Mouse (Mus musculus) yolk sac, embryonic 10.5 days (tissue): ENCODE measurements around the gene Stxbp1.
"Not testable (repeated sequence)": the region's sequence is repeated elsewhere in the genome, so short reads cannot be mapped to it uniquely, and the experiment has no call there.

Experiments used
- DNase-seq: peaks from one replicate; pipeline ENCODE4 v3.0.0-alpha.2; 2017; ENCODE audit warnings: low spot score

Stxbp1 gene

DNA sequence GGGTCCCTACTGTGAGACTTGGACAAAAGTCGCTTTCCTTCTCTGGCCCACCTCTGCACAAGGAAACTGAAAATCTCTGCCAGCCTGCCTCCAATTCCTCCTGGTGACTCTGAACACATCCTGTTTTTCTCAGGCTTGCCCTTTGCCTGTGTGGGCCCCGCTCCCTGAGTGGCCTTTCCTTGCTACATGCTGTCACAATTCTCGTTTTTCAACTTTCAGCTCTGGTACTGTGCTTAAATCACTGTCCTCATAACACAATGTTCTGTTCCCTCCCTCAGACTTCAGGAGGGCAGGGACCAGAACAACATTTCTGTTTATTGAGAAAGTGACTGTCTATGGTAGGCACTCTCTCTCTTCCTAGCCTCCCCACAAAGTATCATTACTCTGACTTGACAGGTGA, 27.0 kb upstream of the Stxbp1 start:
- no peak for DNase-seq

DNA sequence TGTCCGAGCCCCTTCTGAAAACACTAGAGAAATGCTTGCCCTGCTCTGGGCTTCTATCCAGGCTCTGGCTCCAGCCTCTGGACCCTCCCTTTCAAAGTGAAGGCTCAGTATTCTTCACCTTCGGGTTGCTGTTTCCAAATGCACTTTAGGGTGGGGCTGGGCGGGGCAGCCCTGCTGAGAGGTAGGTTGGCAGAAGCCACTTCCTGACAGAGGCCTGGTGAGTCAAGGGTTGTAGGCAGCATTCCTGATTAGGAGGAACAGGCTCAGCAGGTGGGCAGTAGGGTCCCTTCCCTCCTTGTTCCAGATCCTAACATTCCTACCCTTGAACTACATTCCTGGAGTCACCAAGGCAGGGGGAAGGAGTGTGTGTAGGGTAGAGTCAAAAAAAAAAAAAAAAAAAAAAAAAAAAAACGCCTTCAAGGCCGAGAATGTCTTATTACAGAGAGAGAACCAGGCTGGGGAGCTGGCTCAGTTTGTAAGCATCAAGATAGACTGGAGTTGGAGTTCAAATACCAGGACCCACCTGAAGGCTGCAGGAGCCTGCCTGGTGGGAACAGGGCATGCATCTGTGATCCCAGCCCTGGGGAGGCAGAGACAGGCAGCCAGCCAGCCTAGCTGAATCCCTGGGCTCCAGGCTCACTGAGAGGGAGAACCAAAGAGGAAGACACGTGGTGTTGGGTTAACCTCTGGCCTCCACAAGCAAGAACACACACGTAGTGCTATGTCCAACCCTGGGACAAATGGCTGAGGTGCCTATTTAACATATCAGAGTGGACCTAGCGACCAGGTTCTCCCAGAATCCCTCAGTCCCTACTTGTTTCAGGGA, 23.4 kb upstream of the Stxbp1 start:
- DNase-seq = no peak

DNA sequence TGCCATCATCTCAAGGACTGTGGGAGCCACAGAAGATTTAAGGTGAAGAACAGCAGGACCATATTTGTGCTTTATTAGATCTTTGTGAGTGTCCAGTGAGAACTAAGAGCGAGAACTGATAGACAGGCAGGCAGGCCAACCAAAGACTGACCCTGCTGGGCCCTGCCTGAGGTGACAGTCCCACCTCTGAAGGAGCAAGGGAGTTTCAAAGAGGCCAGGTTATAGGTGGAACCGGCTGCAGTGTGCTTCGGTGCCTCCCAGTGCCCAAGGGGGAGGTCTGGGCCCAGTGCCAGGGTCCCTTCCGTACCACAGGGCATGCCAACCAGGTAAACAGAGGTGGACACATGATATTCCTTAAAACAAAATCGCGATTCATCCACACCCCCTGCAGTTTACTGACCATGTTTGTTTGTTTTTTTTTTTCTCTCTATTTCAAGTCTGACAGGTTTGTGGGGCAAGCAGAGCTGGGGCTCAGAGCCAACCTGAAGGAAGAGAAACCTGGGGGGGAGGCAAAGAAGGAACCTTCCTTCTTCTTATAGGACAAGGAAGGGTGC, 22.8 kb upstream of the Stxbp1 start:
- no peak for DNase-seq

DNA sequence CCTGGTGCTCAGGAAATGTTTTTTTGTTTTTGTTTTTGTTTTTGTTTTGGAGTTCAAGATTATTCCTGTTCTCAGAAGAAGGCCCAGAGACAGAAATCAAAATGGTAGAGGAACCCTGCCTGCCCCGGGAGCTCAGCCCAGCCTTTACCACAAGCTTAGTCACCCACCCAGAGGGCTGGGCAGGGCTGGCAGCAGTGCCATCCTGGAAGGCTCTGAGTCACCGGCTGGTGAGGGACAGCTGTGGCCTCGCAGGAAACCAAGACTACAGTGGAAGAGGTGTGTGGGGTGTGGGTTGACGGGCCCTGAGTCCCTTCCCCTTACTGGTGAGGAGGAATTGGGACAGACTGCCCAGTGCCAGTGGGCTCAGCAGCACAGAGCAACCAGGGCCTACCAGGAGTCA, 20.3 kb upstream of the Stxbp1 start:
- no peak for DNase-seq

DNA sequence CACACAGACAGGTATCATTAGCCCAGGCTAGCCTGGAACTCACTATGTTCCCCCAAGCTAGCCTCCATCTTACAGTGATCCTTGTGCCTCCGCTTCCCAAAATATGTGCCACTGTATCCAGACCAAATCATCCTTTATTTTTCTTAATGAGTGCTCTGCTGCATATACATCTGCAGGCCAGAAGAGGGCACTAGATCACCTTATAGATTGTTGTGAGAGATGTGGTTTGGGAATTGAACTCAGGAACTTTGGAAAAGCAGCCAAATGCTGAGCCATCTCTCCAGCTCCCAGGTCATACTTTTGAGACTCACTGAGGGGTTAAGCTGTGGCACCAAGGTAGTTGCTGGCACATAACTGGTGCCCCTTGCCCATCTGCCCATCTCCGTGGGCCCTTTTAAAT, 17.7 kb upstream of the Stxbp1 start:
- no peak for DNase-seq

DNA sequence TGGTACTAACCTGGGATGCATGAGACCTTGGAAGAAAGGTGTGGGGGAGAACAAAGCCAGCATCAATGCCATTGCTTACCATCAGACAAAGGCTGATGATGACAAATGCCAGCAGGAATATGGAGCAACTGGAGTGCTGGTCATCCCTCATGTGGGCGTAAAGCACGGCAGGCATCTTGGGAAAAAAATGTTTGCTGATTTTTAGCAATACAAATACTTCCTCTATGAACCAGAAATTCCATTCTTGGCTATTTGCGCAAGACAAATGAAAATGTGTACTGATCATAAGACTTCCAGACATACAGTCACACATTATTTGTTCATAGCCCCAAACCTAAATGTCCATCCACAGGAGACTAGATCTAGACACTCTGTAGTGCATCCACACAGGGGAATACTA, 16.3 kb upstream of the Stxbp1 start:
- DNase-seq = no peak

DNA sequence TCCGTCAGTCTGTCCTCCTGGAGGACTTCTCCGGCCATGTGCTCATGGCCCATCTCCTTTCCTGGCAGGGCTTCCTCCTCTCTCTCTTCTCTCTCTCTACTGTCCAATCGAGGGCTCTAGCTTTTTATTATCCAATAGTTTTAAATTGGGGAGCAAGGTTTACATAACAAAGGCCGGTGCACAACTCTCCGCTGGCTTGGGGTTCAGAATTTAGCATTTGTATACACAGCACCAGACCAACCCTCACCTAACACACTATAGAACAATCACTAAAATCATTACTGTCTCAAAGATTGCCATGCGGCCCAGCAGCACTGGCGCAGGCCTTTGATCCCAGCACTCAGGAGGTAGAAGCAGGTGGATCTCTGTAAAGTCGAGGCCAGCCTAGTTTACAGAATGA, 13.8 kb upstream of the Stxbp1 start:
- DNase-seq = no peak

DNA sequence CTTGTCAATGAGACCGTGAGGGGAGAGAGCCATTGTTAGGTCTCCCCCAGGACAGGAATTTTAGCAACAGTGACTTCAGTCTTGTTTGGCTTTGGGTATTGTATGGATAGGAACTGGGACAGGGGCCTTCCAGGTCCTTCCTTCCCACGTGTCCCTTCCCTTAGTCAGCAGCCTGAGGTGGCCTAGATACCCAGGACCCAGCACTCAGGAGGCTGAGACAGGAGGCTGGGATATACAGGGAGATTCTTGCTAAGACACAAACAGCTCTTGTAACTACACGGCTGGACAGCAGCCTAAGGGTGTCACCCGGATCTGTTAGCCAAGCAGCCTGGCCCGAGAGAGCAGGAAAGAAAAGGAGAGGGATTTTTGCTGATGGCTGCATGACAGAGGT, 12.6 kb upstream of the Stxbp1 start:
- DNase-seq = no peak

DNA sequence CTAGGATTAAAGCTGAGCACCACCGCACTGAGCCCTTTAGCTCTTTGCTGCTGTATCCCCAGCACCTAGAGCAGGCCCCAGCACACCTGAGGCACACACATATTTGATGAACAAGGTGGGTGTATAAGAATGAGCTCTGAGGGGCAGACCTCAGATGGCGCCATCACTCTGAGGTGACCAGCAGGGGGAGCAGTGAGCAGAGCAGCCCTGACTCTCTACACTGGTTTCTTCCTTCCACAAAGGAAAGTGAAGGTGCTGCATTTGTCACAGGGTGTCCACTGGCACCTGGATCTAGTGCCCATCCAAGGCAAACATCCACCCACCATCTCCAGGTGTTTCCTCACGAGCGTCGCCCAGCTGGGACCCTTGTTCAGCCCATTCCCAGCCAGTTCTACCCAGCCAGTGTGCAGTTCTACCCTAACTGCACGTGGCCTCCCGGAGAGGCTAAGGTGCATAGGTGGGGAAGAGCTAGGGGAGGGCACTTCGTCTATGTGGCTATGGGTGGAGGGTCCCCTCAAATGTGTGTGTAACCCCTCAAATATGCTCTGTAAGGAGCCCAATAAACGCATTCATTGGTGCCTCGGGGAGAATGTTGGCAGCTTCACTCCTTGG, 12.1 kb upstream of the Stxbp1 start:
- DNase-seq = peak; percentile 33

DNA sequence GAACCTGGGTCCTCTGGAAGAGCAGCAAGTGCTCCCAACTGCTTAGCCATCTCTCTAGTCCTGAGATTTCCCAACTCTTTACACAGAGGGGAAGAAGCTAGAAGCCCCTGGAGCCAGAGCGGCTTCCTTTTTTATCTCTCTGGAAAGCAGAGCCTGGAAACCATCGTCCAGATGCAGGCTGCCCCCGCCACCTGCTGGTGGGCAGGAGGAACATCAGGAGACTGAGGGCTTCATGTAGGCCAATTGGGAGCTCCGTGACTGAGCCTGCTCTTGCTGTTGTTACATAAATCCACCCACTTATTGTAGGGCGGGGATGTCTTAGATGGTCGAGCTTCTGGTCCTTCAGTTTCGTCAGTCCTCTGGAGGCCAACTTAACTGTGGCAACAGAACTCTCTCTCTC, 10.5 kb upstream of the Stxbp1 start:
- DNase-seq = peak; percentile 62

DNA sequence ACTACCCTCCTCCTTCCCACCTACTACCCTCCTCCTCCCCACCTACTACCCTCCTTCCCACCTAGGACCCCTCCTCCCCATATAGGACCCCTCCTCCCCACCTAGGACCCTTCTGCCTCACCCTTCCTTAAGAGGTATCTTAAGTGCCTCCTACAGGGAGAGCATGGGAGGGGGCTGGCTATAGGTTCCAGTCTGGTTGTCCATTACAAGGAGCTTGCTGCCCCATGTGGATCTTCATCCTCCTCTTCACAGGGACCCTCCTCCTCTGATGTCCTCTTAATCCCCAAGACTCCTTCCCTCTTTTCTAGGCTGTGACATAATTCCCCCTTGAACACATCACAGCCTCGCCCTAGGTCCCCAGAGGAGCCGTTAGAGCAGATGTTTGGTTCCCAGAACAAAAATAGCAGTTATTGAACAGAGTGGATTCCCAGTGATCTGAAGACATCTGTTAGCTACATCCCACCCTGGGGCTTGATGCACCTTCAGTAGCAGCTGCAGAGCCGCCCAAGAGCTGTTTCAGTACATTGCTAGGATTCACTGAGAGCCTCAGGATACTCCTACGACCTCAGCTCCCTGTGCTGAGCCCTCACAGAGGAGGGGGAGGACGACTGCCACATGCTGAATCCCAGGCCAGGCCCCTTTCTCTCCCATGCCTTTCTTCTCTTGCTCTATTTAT, 8.9 kb upstream of the Stxbp1 start:
- no peak for DNase-seq

DNA sequence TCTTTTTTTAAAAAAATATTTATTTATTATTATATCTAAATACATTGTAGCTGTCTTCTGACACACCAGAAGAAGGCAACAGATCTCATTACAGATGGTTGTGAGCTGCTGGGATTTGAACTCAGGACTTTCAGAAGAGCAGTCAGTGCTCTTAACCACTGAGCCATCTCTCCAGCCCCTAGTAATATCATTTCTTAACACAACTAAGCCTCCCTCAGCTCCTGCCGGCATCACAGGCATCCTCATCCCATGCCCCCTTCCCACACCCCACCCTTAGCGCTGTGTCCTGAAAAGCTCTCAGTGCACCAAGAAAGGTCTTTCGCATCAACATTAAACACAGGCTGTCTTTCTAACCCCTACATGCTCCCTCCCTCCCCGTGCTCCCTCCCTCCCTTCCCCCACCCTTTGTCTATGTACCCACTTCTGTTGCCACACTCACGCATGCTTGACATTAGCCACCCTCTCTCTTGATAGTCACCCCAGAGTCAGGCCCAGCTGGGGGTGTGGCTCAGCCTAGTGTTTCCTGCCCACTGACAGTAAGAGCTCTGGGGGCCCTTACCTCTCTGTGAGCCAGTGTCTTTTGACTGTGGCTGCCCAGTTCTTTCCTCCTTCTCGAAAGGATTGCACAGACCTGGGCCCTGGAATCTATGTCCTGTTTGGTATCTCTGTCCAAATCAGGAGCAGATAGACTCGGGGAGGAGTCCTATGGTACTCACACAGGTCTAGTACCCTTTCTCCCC, 8.2 kb upstream of the Stxbp1 start:
- no peak for DNase-seq

DNA sequence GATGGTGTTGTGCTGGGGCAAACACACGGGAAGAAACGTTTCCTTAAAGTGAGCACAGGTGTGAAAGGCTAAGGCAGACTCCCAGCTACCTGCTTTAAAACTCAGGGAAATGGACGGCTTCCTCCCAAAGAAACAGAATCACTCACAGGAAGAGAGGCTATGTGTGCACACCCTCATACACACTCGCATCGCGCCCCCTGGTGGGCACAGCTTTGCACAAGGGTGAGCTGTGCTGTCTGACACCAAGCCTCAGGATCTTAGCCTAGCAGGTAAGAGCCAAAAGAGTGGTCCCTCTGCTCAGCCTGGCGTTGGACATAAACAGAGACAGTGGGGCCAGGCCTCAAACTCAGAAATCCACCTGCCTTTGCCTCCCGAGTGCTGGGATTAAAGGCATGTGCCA, 7.2 kb upstream of the Stxbp1 start:
- peak; percentile 64 for DNase-seq

DNA sequence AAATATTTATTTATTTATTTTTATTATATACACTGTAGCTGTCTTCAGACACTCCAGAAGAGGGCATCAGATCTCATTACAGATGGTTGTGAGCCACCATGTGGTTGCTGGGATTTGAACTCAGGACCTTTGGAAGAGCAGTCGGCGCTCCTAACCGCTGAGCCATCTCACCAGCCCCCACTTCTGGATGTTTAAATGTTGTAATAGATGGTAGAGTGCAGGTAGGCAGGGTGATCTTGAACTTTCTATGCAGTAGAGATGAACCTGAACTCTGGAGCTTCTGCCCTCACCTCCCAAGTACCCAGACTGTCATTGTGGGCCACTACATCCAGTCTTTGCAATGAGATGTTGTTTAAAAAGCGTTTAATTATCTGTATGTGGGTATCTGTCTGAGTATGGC, 6.7 kb upstream of the Stxbp1 start:
- not testable (repeated sequence) for DNase-seq

DNA sequence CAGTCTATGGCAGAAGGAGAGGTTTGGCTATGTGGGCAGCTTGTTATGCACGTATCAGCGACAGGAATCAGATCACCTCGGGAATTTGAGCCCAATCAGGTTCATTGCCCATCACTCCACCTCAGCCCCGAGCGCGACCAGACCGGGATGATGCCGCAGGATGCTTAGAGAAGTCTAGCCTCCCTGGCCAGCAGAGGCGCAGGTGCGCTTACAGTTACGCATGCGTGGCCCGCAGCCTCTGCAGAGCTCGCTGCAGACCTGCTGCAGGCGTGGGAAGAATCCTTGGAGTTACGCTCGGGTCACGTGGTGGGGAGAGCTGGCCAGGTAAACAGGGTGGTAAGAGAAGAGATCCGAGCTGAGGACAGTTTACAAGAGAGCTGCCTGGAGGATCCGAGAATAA, 5.1 kb upstream of the Stxbp1 start:
- peak; percentile 57 for DNase-seq

DNA sequence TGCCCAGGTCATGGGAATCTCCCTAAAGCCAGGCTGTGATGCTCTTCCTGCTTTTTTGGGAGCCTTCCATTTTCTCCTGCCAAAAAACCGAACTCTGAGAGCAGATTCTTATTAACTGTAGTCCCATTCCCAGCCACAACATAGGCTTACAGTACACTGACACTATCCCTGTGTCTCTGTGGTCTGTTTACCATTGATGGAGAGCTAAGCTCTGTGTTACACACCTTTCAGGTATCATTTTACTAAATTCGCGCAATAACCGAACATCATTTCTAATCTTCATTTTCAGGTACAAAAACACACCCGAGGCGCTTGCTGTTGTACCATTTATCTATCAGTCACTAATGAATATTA, 400 bp upstream of the Stxbp1 start:
- no peak for DNase-seq

DNA sequence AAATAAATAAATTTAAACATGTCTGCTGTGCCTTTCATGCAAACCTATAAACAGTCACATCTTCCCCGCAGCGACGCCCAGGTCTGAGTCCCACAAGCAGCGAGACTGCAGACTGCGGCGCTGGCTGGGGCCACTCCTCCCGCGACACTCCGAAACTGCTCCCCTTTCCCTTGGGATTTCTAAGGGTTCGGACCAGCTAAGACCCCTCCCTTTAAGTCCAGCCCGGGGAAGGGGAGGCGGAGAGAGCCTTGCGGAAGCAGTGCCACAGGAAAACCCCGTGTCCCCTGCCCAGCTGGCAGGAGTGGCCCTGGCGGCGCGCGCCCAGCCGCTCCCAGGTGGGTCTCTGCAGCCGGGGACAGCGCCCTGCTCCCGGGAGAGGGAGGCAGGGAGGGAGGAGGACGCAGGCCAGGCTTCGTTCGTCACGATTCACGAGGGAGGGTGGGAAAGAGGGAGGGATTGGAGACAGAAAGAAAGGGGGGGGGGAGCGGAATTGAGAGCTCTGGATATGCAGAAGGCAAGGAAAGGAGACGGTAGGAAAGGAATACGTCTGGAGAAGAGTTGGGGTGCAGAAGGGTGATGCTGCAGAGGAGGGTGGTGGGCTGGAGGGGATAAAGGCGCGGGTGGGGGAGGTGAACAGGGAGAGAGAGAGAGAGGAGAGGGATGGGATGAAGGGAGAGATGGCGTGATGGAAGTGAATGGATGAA, 792 bp downstream of the Stxbp1 start:
- DNase-seq = peak; percentile 49

DNA sequence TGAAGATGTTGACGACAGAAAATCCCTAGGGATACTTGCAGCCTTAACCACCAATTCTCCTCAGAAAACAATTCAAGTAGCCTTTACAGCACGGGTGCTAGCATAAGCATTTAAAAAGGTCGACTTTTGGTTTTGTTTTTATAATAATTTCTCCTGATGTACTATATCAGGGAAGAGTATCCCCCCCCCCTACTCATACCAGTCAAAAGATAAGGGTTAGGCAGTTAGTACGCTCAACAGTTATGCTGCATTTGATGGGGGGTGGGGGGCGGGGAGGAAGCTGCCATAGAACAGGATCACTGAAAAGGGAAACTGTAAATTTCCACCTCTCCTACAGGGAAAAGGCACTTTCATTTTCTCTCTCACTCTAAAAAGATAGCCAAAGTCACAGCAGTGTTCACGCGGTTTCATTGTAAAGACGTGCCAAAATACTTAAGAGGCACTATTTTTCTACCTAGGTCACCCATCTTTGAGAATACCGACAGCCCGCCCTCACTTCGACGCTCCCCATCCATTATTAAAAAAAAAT, 1.4 kb downstream of the Stxbp1 start:
- no peak for DNase-seq

DNA sequence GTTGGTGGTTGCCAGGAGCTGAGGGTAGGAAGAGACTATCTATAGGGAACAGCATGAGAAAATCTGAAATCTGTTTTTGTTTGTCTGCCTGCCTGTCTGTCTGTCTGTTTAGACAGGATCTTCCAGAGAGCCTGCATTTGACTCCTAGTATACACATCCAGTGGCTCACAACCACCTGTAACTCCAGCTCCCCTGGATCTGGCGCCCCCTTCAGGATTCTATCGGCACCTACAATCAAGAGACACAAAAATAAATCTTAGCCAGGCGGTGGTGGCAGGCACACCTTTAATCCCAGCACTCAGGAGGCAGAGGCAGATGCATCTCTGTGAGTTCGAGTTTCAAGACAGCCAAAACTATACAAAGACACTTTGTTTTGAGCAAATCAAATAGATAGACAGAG, 4.5 kb downstream of the Stxbp1 start:
- no peak for DNase-seq

DNA sequence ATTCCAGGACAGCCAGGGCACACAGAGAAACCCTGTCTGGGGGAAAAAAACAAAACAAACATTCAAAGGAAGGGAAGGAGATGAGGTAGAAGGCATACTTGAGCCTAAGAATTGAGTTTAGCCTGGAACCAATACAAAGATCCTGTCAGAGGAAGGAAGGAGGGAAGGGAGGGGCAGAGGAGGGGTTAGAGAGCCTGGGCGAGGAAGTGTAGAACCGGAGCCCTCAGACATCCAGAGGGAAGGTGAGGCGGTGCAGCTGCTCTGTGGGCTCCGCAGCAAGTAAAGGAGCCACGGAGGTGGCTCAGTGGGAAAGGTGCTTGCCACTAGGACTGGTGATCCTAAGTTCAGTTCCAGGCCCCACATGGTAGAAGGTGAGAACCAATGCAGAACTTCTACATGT, 5.9 kb downstream of the Stxbp1 start:
- DNase-seq = no peak

DNA sequence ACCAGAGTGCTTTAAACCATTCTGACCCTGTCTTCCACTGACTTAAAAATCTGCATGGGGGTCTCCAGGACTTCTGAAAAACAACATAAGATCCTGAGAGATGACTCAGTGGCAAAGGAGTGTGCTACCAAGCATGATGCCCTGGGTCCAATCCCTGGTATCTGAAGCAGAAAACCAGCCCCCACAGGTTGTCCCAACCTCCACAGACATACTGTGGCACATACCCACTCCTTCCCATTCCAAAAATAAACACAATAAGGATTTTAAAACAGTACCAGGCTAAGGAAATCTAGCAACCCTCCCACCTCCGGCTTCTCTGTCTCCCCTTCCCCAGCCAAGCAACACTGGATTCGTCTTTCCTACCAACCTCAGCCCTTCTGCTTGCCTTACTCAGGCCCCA, 7.8 kb downstream of the Stxbp1 start:
- DNase-seq = no peak
